Mouse (Mus musculus): Measurements from ENCODE around the gene Zscan12.

DNA sequence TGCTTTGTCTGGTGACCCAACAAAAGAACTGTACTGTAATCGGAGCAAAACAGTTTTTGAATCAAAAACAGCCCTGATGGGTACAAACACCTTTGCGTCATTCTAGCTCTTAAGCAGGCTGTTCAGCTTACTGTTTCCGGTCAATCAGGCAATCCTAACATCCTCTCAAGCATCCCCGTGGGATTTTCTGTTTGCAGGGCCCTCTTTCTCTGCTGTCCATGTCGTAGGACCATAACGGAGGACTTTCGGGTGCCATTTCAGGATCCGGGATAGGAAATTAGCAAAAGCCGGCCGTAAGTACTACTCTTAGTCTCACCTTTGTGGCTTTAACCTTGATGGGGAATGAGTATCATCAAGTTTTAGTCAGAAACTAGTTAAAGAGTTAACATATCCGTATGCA lies 44.7 kb downstream of the Zscan12 start:
- TF ChIP-seq CTCF (IDR thresholded peaks at IDR 0.05; ENCODE audit: insufficient read depth, low read depth, low read length) (no peak), POLR2A (IDR thresholded peaks at IDR 0.05; ENCODE audit: insufficient read depth, low read depth, low read length) (no peak)

Measured in olfactory bulb, adult 2 months (tissue).